Comparison of ENCODE assay signal across 8 mouse cellular contexts in genomic region chr17:87378354-87379159, GRCm38 (mm10). TPM values are rescaled to one million over a fixed set of nuclear protein-coding genes. Genes with fewer than 3 reads are reported as not detected.
DNase-seq lines count a peak whose midpoint lies in the region; ATAC-seq and TF ChIP-seq lines count a peak whose summit lies in the region.

No protein-coding gene starts in this region.

- H3K4me3 ChIP-seq in E14TG2a.4 (replicated peaks; ENCODE audit: low read length), result peak overlapping the region; percentile 37; the same call in 1 of the 2 replicates

- no peaks in the 10 kb centered on the region for H3K9me3 ChIP-seq in E14TG2a.4 (ENCODE audit: low read length)

- in situ Hi-C loops in Patski (cut with MboI; ENCODE audit: low pct_unique_long_range_greater_than_20kb), result no loop called here

- no peaks in the 10 kb centered on the region for H3K36me3 ChIP-seq in E14TG2a.4 (ENCODE audit: insufficient read depth, low read length)

- TF ChIP-seq CTCF in E14TG2a.4 (conservative IDR thresholded peaks at IDR 0.05; ENCODE audit: low read length), result no peak
- no peak for TF ChIP-seq CTCF in Patski (IDR thresholded peaks at IDR 0.05)

- peaks cover 60% of the 10 kb centered on the region for H3K4me1 ChIP-seq in E14TG2a.4 (replicated peaks; ENCODE audit: low read depth, low read length)

- H3K27me3 ChIP-seq in E14TG2a.4 (ENCODE audit: insufficient read depth, low read length) (peaks cover 3% of the 10 kb centered on the region; the same call in 1 of the 2 replicates), Patski (no peaks in the 10 kb centered on the region)

- ATAC-seq in Patski, result peak; percentile 12

- POLR2A ChIA-PET in Patski (lab: Charles Lee), result interaction anchor here (1.0 to 1.5 kb wide), 2 partner anchors 67 to 80 kb away, joined by 3 read pairs; no protein-coding TSS in a partner anchor

- DNase-seq in Patski (ENCODE audit: low read depth, low spot score), result no peak
- peak; percentile 59 to 74 for DNase-seq in frontal cortex, postnatal 10 days (ENCODE audit: low spot score in 2 of 2)
- peak; percentile 57 for DNase-seq in kidney, postnatal 10 days
- peak; percentile 36 for DNase-seq in lung, postnatal 10 days
- peak; percentile 61 for DNase-seq in right cerebral cortex, postnatal 14 days
- DNase-seq in cerebellum, adult 11 months, result no peak
- DNase-seq in cerebellum, adult 11-12 months, result no peak

- CTCF ChIA-PET in Patski (lab: Charles Lee), result interaction anchor here (0.8 to 3.2 kb wide), 3 partner anchors 10 to 30 kb away, joined by 3 to 8 read pairs (median 3); no protein-coding TSS in a partner anchor

RNA-seq across cellular contexts. Expression of gene Stpg4, which starts 49.0 kb away (rescaled TPM):
- not detected for polyA plus RNA-seq in Patski (2021)

Comparison
In these comparisons a context has a peak if more than half of its experiments do, and no peak if none do; other contexts are left out.
1. DNase-seq: peak in frontal cortex, postnatal 10 days (2 of 2), kidney, postnatal 10 days (single experiment), lung, postnatal 10 days (single experiment) and right cerebral cortex, postnatal 14 days (single experiment); none in Patski (single experiment), cerebellum, adult 11 months (single experiment) and cerebellum, adult 11-12 months (single experiment).